8 mouse cellular contexts compared by ENCODE assay signal in genomic region chr7:144583619-144584018, GRCm38 (mm10). TPM values are rescaled to one million over a fixed set of nuclear protein-coding genes. Genes with fewer than 3 reads are reported as not detected.
DNase-seq lines count a peak whose midpoint lies in the region; ATAC-seq and TF ChIP-seq lines count a peak whose summit lies in the region.

No protein-coding gene starts in this region.

- no peak overlapping the region for H3K4me2 ChIP-seq in hindbrain, embryonic 14.5 days (replicated peaks)
- no peak overlapping the region for H3K4me2 ChIP-seq in hindbrain, embryonic 16.5 days (ENCODE audit: low read length)
- H3K4me2 ChIP-seq in neural tube, embryonic 11.5 days (ENCODE audit: low read depth) = no peak overlapping the region

- peak; percentile 50 for TF ChIP-seq CTCF in C2C12 (IDR thresholded peaks at IDR 0.05; ENCODE audit: control insufficient read depth, insufficient read depth, insufficient read length)

- 3% methylated on average over 4 of the region's 4 CpGs for WGBS in hindbrain, embryonic 14.5 days
- WGBS in hindbrain, embryonic 16.5 days = 4% methylated on average over 4 of the region's 4 CpGs
- 5% methylated on average over 4 of the region's 4 CpGs for WGBS in neural tube, embryonic 11.5 days

- H3K4me1 ChIP-seq in hindbrain, embryonic 14.5 days (replicated peaks; ENCODE audit: control insufficient read depth, insufficient read depth, low read length) = peaks cover 11% of the 10 kb centered on the region
- peaks cover 12% of the 10 kb centered on the region for H3K4me1 ChIP-seq in hindbrain, embryonic 16.5 days (ENCODE audit: control insufficient read depth, insufficient read depth, low read depth, low read length)
- peaks cover 8% of the 10 kb centered on the region; the same call in 1 of the 2 replicates for H3K4me1 ChIP-seq in neural tube, embryonic 11.5 days (ENCODE audit: control insufficient read depth, insufficient read depth, low read length)

- H3K79me3 ChIP-seq in C2C12 (ENCODE audit: low read depth) = peaks cover 8% of the 10 kb centered on the region

- peaks cover 18% of the 10 kb centered on the region for H3K36me3 ChIP-seq in hindbrain, embryonic 14.5 days (replicated peaks; ENCODE audit: control insufficient read depth, insufficient read depth)
- no peaks in the 10 kb centered on the region; the same call in 1 of the 2 replicates for H3K36me3 ChIP-seq in hindbrain, embryonic 16.5 days (ENCODE audit: control insufficient read depth, insufficient read depth, low read length)
- H3K36me3 ChIP-seq in C2C12 (ENCODE audit: control insufficient read depth, insufficient read depth) = peaks cover 15% of the 10 kb centered on the region
- peaks cover 4% of the 10 kb centered on the region for H3K36me3 ChIP-seq in neural tube, embryonic 11.5 days (ENCODE audit: control insufficient read depth, insufficient read depth, low read length)

- H3ac ChIP-seq in C2C12 (ENCODE audit: control insufficient read depth, insufficient read length, low read depth) = no peak overlapping the region

- no peaks in the 10 kb centered on the region for H3K27me3 ChIP-seq in hindbrain, embryonic 14.5 days (ENCODE audit: control insufficient read depth, insufficient read depth, low read length)
- no peaks in the 10 kb centered on the region for H3K27me3 ChIP-seq in hindbrain, embryonic 16.5 days (replicated peaks; ENCODE audit: control insufficient read depth, insufficient read depth, low read length)
- no peaks in the 10 kb centered on the region for H3K27me3 ChIP-seq in C2C12 (ENCODE audit: control insufficient read depth, insufficient read depth, insufficient read length)
- no peaks in the 10 kb centered on the region for H3K27me3 ChIP-seq in neural tube, embryonic 11.5 days (ENCODE audit: control insufficient read depth, insufficient read depth, low read length)

- no peak overlapping the region for H3K27ac ChIP-seq in hindbrain, embryonic 14.5 days
- no peak overlapping the region for H3K27ac ChIP-seq in hindbrain, embryonic 16.5 days (ENCODE audit: low read depth, low read length)
- no peak overlapping the region for H3K27ac ChIP-seq in neural tube, embryonic 11.5 days (ENCODE audit: low read depth, low read length)

- H3K9me3 ChIP-seq in hindbrain, embryonic 14.5 days (ENCODE audit: control insufficient read depth, low read length) = no peaks in the 10 kb centered on the region
- H3K9me3 ChIP-seq in hindbrain, embryonic 16.5 days (ENCODE audit: control insufficient read depth, low read length) = no peaks in the 10 kb centered on the region
- H3K9me3 ChIP-seq in neural tube, embryonic 11.5 days (ENCODE audit: control insufficient read depth, low read length) = no peaks in the 10 kb centered on the region

- H3K4me3 ChIP-seq in hindbrain, embryonic 14.5 days (replicated peaks; ENCODE audit: low read length) = no peak overlapping the region
- H3K4me3 ChIP-seq in hindbrain, embryonic 16.5 days (ENCODE audit: low read length) = no peak overlapping the region
- no peak overlapping the region for H3K4me3 ChIP-seq in C2C12 (ENCODE audit: insufficient read depth, poor library complexity, severe bottlenecking)
- no peak overlapping the region for H3K4me3 ChIP-seq in neural tube, embryonic 11.5 days (ENCODE audit: low read depth, low read length)

- peak; percentile 64 for DNase-seq in hindbrain, embryonic 14.5 days (ENCODE audit: low spot score)
- DNase-seq in Muller cell, postnatal 12 days (ENCODE audit: inconsistent ontology term) = peak; percentile 50
- DNase-seq in embryo, embryonic 10 days (ENCODE audit: low spot score) = peak; percentile 62
- DNase-seq in liver = peak; percentile 63
- peak; percentile 59 for DNase-seq in neural tube, embryonic 11.5 days (ENCODE audit: low spot score)

- peaks cover 14% of the 10 kb centered on the region for H3K79me2 ChIP-seq in C2C12 (ENCODE audit: control insufficient read depth, insufficient read depth)

- no peak overlapping the region for H3K9ac ChIP-seq in hindbrain, embryonic 14.5 days
- no peak overlapping the region for H3K9ac ChIP-seq in hindbrain, embryonic 16.5 days (ENCODE audit: low read depth, low read length)
- no peak overlapping the region for H3K9ac ChIP-seq in neural tube, embryonic 11.5 days (ENCODE audit: low read length)

- no peak for ATAC-seq in hindbrain, embryonic 14.5 days (ENCODE audit: low FRiP score)
- ATAC-seq in hindbrain, embryonic 16.5 days = no peak
- ATAC-seq in neural tube, embryonic 11.5 days (ENCODE audit: insufficient read depth, low FRiP score, low TSS enrichment) = no peak
- no peak for ATAC-seq in erythroblast, adult 5-6 weeks (replicated peaks; ENCODE audit: low FRiP score, poor library complexity, severe bottlenecking)

TF ChIP-seq in C2C12, 6 proteins besides CTCF, POLR2A, EP300 and RAD21:
- TF ChIP-seq CEBPB (IDR thresholded peaks at IDR 0.05; ENCODE audit: low read depth) = no peak
- no peak for TF ChIP-seq FOSL1 (IDR thresholded peaks at IDR 0.05; ENCODE audit: insufficient read depth, low read length, poor library complexity, severe bottlenecking)
- TF ChIP-seq MAX (IDR thresholded peaks at IDR 0.05) = no peak
- TF ChIP-seq MYOD1 (IDR thresholded peaks at IDR 0.05; ENCODE audit: control insufficient read depth, insufficient read length, low read depth) = no peak
- no peak for TF ChIP-seq MYOG (IDR thresholded peaks at IDR 0.05; ENCODE audit: control insufficient read depth, extremely low read depth, insufficient read length)
- no peak for TF ChIP-seq USF1 (IDR thresholded peaks at IDR 0.05; ENCODE audit: low read depth)

RNA-seq across cellular contexts. Expression of gene Fadd, which starts 1.4 kb away (rescaled TPM):
- 4.6 and 5.4 TPM in 2 replicates for polyA plus RNA-seq in hindbrain, embryonic 14.5 days (2014; fragmentation: Nextera tagmentation; extraction: Ambion mirVana)
- 4.7 and 5.9 TPM in 2 replicates for polyA plus RNA-seq in hindbrain, embryonic 16.5 days (2015; fragmentation: Nextera tagmentation; extraction: Ambion mirVana)
- polyA plus RNA-seq in C2C12 (2012; fragmentation: generic; extraction: Trizol) = 10.3 TPM
- 8.9 and 9.4 TPM in 2 replicates for polyA plus RNA-seq in neural tube, embryonic 11.5 days (2014; fragmentation: Nextera tagmentation; extraction: Ambion mirVana)
- total RNA-seq in erythroblast, adult 5-6 weeks (2015; ENCODE audit: low replicate concordance) = 0.96 and 4.2 TPM in 2 replicates
- 2.4 and 2.8 TPM in 2 replicates for total RNA-seq in erythroblast, adult 5-6 weeks (2017; ENCODE audit: low replicate concordance)

RNA-seq across cellular contexts. Expression of gene Ppfia1, which starts 30.1 kb away (rescaled TPM):
- polyA plus RNA-seq in hindbrain, embryonic 14.5 days (2014; fragmentation: Nextera tagmentation; extraction: Ambion mirVana) = 26.0 and 29.3 TPM in 2 replicates
- polyA plus RNA-seq in hindbrain, embryonic 16.5 days (2015; fragmentation: Nextera tagmentation; extraction: Ambion mirVana) = 12.8 and 23.9 TPM in 2 replicates
- polyA plus RNA-seq in C2C12 (2012; fragmentation: generic; extraction: Trizol) = 25.6 TPM
- polyA plus RNA-seq in neural tube, embryonic 11.5 days (2014; fragmentation: Nextera tagmentation; extraction: Ambion mirVana) = 45.0 and 49.6 TPM in 2 replicates
- 21.3 and 40.3 TPM in 2 replicates for total RNA-seq in erythroblast, adult 5-6 weeks (2015; ENCODE audit: low replicate concordance)
- 19.7 and 31.7 TPM in 2 replicates for total RNA-seq in erythroblast, adult 5-6 weeks (2017; ENCODE audit: low replicate concordance)
